8 mouse cellular contexts compared by ENCODE assay signal in the genomic region with DNA sequence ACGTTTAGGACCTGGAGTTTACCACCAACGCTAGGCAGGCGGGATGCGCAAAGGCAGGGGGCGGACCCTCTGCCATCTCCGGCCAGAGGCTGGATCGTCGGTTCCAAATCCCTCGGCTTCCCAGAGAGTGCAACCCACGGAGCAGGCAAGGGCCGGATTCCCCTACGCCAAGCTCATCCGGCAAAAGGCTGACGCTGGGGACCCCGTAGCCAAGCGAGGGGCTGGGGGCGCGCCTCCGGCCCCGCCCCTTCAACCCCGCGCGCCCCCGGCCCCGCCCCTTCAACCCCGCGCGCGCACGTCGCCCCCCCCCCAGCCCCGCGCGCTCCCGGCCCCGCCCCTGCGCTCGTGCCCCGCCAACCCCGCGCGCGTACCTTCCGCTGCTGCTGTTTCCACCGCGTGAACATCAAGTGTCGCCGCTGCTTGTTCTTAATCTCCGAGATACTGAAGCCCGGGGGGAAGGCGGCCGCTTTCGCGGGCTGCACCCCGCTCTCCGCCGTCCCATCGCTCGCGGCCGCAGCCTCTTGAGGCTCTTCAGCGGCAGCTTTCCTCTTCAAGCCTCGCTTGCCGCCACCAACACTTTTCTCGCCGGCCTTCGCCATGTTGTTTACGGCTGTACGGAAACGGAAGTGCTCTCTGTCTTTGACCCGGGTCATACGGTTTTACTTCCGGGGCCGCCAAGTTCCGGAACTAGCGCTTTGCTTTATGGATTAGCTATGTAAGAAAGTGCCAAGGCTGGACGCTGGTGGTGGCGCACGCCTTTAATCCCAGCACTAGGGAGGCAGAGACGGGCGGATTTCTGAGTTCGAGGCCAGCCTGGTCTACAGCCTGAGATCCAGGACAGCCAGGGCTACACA. TPM values are rescaled to one million over a fixed set of nuclear protein-coding genes. Genes with fewer than 3 reads are reported as not detected.
DNase-seq lines count a peak whose midpoint lies in the region; ATAC-seq and TF ChIP-seq lines count a peak whose summit lies in the region.

A gene (minus strand): TSS at position 632 of the 854 bp plus-strand sequence.

- H3K79me2 ChIP-seq in heart, adult 2 months (replicated peaks; ENCODE audit: control insufficient read depth, insufficient read depth, low read length), result no peaks in the 10 kb centered on the region; the same call in 1 of the 2 replicates

- peak within 1 kb of the TSS; percentile 73 for H3K4me2 ChIP-seq in embryonic facial prominence, embryonic 14.5 days (ENCODE audit: low read depth, low read length)
- H3K4me2 ChIP-seq in limb, embryonic 13.5 days (replicated peaks), result peak within 1 kb of the TSS; percentile 76
- H3K4me2 ChIP-seq in midbrain, embryonic 16.5 days (ENCODE audit: low read length), result peak within 1 kb of the TSS; percentile 56

- WGBS in embryonic facial prominence, embryonic 14.5 days, result under 1% methylated on average over 46 of the region's 82 CpGs
- under 1% methylated on average over 60 of the region's 82 CpGs for WGBS in heart, adult 2 months
- WGBS in limb, embryonic 13.5 days, result under 1% methylated on average over 66 of the region's 82 CpGs
- under 1% methylated on average over 59 of the region's 82 CpGs for WGBS in midbrain, embryonic 16.5 days

- DNase-seq in 3T3-L1 (ENCODE audit: low read depth, low spot score), result peak; percentile 97
- peak; percentile 72 to 77 for DNase-seq in adrenal gland, postnatal 4 days (ENCODE audit: low spot score in 2 of 2)
- peak; percentile 97 for DNase-seq in embryonic facial prominence, embryonic 14.5 days (ENCODE audit: low spot score)
- DNase-seq in heart, adult 2 months, result peak; percentile 89 to 92
- peak; percentile 92 to 93 for DNase-seq in kidney, adult 8-10 months
- peak; percentile 73 to 90 for DNase-seq in spleen, postnatal 10 days (ENCODE audit: low spot score in 2 of 2)

- peak; percentile 68; the same call in 1 of the 2 replicates for TF ChIP-seq EP300 in heart, adult 2 months (IDR thresholded peaks at IDR 0.05; ENCODE audit: insufficient read depth, low read depth, low read length)

- H3K4me1 ChIP-seq in embryonic facial prominence, embryonic 14.5 days (ENCODE audit: control insufficient read depth, insufficient read depth, low read length), result no peaks in the 10 kb centered on the region
- H3K4me1 ChIP-seq in heart, adult 2 months (ENCODE audit: control insufficient read depth, insufficient read depth, low read length), result no peaks in the 10 kb centered on the region
- H3K4me1 ChIP-seq in limb, embryonic 13.5 days, result peaks cover 6% of the 10 kb centered on the region; the same call in 1 of the 2 replicates
- peaks cover 5% of the 10 kb centered on the region for H3K4me1 ChIP-seq in midbrain, embryonic 16.5 days (ENCODE audit: control insufficient read depth, insufficient read depth, low read length)

- peak within 1 kb of the TSS; percentile 97 for H3K27ac ChIP-seq in embryonic facial prominence, embryonic 14.5 days (replicated peaks; ENCODE audit: low read depth, low read length)
- H3K27ac ChIP-seq in heart, adult 2 months, result peak within 1 kb of the TSS; percentile 97
- H3K27ac ChIP-seq in limb, embryonic 13.5 days, result peak within 1 kb of the TSS; percentile 96
- peak within 1 kb of the TSS; percentile 98 for H3K27ac ChIP-seq in midbrain, embryonic 16.5 days (ENCODE audit: low read length)

- no peaks in the 10 kb centered on the region for H3K27me3 ChIP-seq in embryonic facial prominence, embryonic 14.5 days (replicated peaks; ENCODE audit: control insufficient read depth, insufficient read depth, low read length)
- no peaks in the 10 kb centered on the region for H3K27me3 ChIP-seq in heart, adult 2 months (ENCODE audit: control insufficient read depth, insufficient read depth, low read length)
- H3K27me3 ChIP-seq in limb, embryonic 13.5 days, result no peaks in the 10 kb centered on the region
- no peaks in the 10 kb centered on the region for H3K27me3 ChIP-seq in midbrain, embryonic 16.5 days (ENCODE audit: control insufficient read depth, insufficient read depth, low read depth, low read length)

- H3K36me3 ChIP-seq in embryonic facial prominence, embryonic 14.5 days (ENCODE audit: control insufficient read depth, insufficient read depth, low read length), result peaks cover 20% of the 10 kb centered on the region
- no peaks in the 10 kb centered on the region; the same call in 1 of the 2 replicates for H3K36me3 ChIP-seq in heart, adult 2 months (ENCODE audit: control insufficient read depth, insufficient read depth, low read length)
- H3K36me3 ChIP-seq in limb, embryonic 13.5 days, result peaks cover 21% of the 10 kb centered on the region
- H3K36me3 ChIP-seq in midbrain, embryonic 16.5 days (ENCODE audit: control insufficient read depth, insufficient read depth, low read length), result peaks cover 10% of the 10 kb centered on the region

- peak within 1 kb of the TSS; percentile 93 for H3K4me3 ChIP-seq in embryonic facial prominence, embryonic 14.5 days (ENCODE audit: low read depth, low read length)
- peak within 1 kb of the TSS; percentile 94 for H3K4me3 ChIP-seq in heart, adult 2 months
- H3K4me3 ChIP-seq in limb, embryonic 13.5 days, result peak within 1 kb of the TSS; percentile 71
- peak within 1 kb of the TSS; percentile 85 for H3K4me3 ChIP-seq in midbrain, embryonic 16.5 days (ENCODE audit: low read depth, low read length)

- intact Hi-C loops in heart, adult 2 months (cut with DNase I), result loop anchor here (2.0 to 5.0 kb wide), 4 partner anchors 20 to 291 kb away; a partner anchor contains a TSS

- peak; percentile 98 for ATAC-seq in embryonic facial prominence, embryonic 14.5 days (ENCODE audit: low read depth)
- peak; percentile 93 for ATAC-seq in limb, embryonic 13.5 days (ENCODE audit: low FRiP score, low read depth)
- peak; percentile 97 for ATAC-seq in midbrain, embryonic 16.5 days

- no peaks in the 10 kb centered on the region for H3K9me3 ChIP-seq in embryonic facial prominence, embryonic 14.5 days (ENCODE audit: control insufficient read depth, low read length)
- no peaks in the 10 kb centered on the region for H3K9me3 ChIP-seq in limb, embryonic 13.5 days
- no peaks in the 10 kb centered on the region for H3K9me3 ChIP-seq in midbrain, embryonic 16.5 days (replicated peaks; ENCODE audit: control insufficient read depth, low read length, poor library complexity, severe bottlenecking)

- peak; percentile 78 for TF ChIP-seq POLR2A in heart, adult 2 months (IDR thresholded peaks at IDR 0.05; ENCODE audit: insufficient read depth, low read depth, low read length)

- no peak for TF ChIP-seq CTCF in heart, adult 2 months (IDR thresholded peaks at IDR 0.05)

- H3K9ac ChIP-seq in embryonic facial prominence, embryonic 14.5 days (ENCODE audit: low read depth, low read length), result peak within 1 kb of the TSS; percentile 94
- peak within 1 kb of the TSS; percentile 83 for H3K9ac ChIP-seq in heart, adult 2 months (ENCODE audit: low read depth, low read length)
- H3K9ac ChIP-seq in limb, embryonic 13.5 days, result peak within 1 kb of the TSS; percentile 81
- peak within 1 kb of the TSS; percentile 85 for H3K9ac ChIP-seq in midbrain, embryonic 16.5 days (ENCODE audit: low read depth, low read length)

RNA-seq across cellular contexts. Expression of the gene that starts here (rescaled TPM):
- total RNA-seq in adrenal gland, postnatal 4 days (2021), result 10 to 100 TPM; 39.8 to 40.4 TPM
- 39.8 and 43.6 TPM in 2 replicates for polyA plus RNA-seq in embryonic facial prominence, embryonic 14.5 days (2014; fragmentation: Nextera tagmentation; extraction: Ambion mirVana)
- 10 to 100 TPM; 13.0 to 15.3 TPM for total RNA-seq in heart, adult 2 months (2021)
- polyA plus RNA-seq in heart, adult 2 months (2012; rRNA removed), result 5.8 and 12.3 TPM in 2 replicates
- 52.8 and 56.1 TPM in 2 replicates for polyA plus RNA-seq in limb, embryonic 13.5 days (2015; fragmentation: Nextera tagmentation; extraction: Ambion mirVana)
- polyA plus RNA-seq in midbrain, embryonic 16.5 days (2015; fragmentation: Nextera tagmentation; extraction: Ambion mirVana), result 37.4 and 39.9 TPM in 2 replicates

Comparison
In these comparisons a context has a peak if more than half of its experiments do, and no peak if none do; other contexts are left out.
1. Peak in every context shown above with its lines: DNase-seq, ATAC-seq, H3K4me3 ChIP-seq and H3K27ac ChIP-seq.